Mouse (Mus musculus) liver, embryonic 15.5 days (tissue): ENCODE data around the gene Gm17521. TPM values are rescaled to one million over a fixed set of nuclear protein-coding genes. Genes with fewer than 3 reads are reported as not detected.
"Not testable (repeated sequence)": the region's sequence is repeated elsewhere in the genome, so short reads cannot be mapped to it uniquely, and the experiment has no call there.

Experiments used
- ATAC-seq: fragments of 200-750 bp; cut with Nextera tagmentation; 2 replicates; pipeline ENCODE4 v1.8.0; 2017; ENCODE audit warnings: moderate number of reproducible peaks, mild to moderate bottlenecking, moderate library complexity; ENCODE audit not compliant: insufficient read depth
- H3K27ac ChIP-seq: fragments of 300-500 bp; sonication (generic); replicated peaks from 2 replicates; pipeline ENCODE4 v1.5.1; 2015; ENCODE audit warnings: mild to moderate bottlenecking, inconsistent platforms
- H3K27me3 ChIP-seq: fragments of 300-500 bp; sonication (generic); 2 replicates; pipeline ENCODE4 v1.6.1; 2015; ENCODE audit warnings: mild to moderate bottlenecking, inconsistent platforms
- H3K36me3 ChIP-seq: fragments of 300-500 bp; sonication (generic); replicated peaks from 2 replicates; pipeline ENCODE4 v1.6.1; 2015; ENCODE audit warnings: moderate library complexity, mild to moderate bottlenecking, inconsistent platforms
- H3K4me1 ChIP-seq: fragments of 300-500 bp; sonication (generic); replicated peaks from 2 replicates; pipeline ENCODE4 v1.6.1; 2015; ENCODE audit warnings: inconsistent platforms
- H3K4me2 ChIP-seq: fragments of 300-500 bp; sonication (generic); 2 replicates; pipeline ENCODE4 v1.6.1; 2015; ENCODE audit warnings: moderate library complexity, mild to moderate bottlenecking, inconsistent platforms
- H3K4me3 ChIP-seq: fragments of 300-500 bp; sonication (generic); replicated peaks from 2 replicates; pipeline ENCODE4 v1.5.1; 2015; ENCODE audit warnings: mild to moderate bottlenecking, inconsistent platforms
- H3K9ac ChIP-seq: fragments of 300-500 bp; sonication (generic); 2 replicates; pipeline ENCODE4 v1.6.1; 2015; ENCODE audit warnings: moderate library complexity, mild to moderate bottlenecking, inconsistent platforms
- H3K9me3 ChIP-seq: fragments of 300-500 bp; sonication (generic); replicated peaks from 2 replicates; pipeline ENCODE4 v1.6.1; 2016; ENCODE audit warnings: inconsistent platforms
- WGBS: fragments of 180-500 bp; shearing (Covaris S2); methylation state at CpG from one replicate; pipeline ENCODE4 v1.1.7; 2015; ENCODE audit warnings: mixed read lengths; ENCODE audit not compliant: insufficient replicate concordance; 5-methylcytosine and 5-hydroxymethylcytosine counted together
- polyA plus RNA-seq: library from polyadenylated mRNA; unstranded; fragments of >200 nt; fragmentation: Nextera tagmentation; extraction: Ambion mirVana; gene quantifications from 2 replicates; pipeline ENCODE4 v1.2.1, GENCODE M21; 2015

Gm17521 gene
- polyA plus RNA-seq = not detected in 2 replicates

- ATAC-seq = not testable (repeated sequence)
- 50% methylated on average over 1 of the region's 1 CpGs for WGBS
Observed at GRCm38 (mm10) chrX:123029569-123029968, at the start of gene Gm17521. Gene Gm17521 (minus strand): TSS chrX:123029669.

GRCm38 (mm10) chrX:123043956-123044355, 14.5 kb upstream of the Gm17521 start:
- Histone ChIP-seq H3K4me2 (no peak overlapping the region), H3K27ac (no peak overlapping the region), H3K9me3 (no peaks in the 10 kb centered on the region), H3K36me3 (no peaks in the 10 kb centered on the region), H3K4me3 (no peak overlapping the region), H3K9ac (no peak overlapping the region), H3K4me1 (no peaks in the 10 kb centered on the region), H3K27me3 (no peaks in the 10 kb centered on the region)
- ATAC-seq = no peak

More at GRCm38 (mm10) chrX:123029569-123029968, at the start of gene Gm17521:
- H3K4me2 ChIP-seq, H3K9me3 ChIP-seq, H3K4me1 ChIP-seq, H3K27me3 ChIP-seq, H3K9ac ChIP-seq, H3K36me3 ChIP-seq, H3K4me3 ChIP-seq, H3K27ac ChIP-seq: not testable (repeated sequence)

GRCm38 (mm10) chrX:123043516-123043915, 14.0 kb upstream of the Gm17521 start:
- Histone ChIP-seq H3K27ac (no peak overlapping the region), H3K4me3 (no peak overlapping the region), H3K27me3 (no peaks in the 10 kb centered on the region), H3K4me1 (no peaks in the 10 kb centered on the region), H3K9me3 (no peaks in the 10 kb centered on the region), H3K36me3 (no peaks in the 10 kb centered on the region), H3K9ac (no peak overlapping the region), H3K4me2 (no peak overlapping the region)
- ATAC-seq = no peak
- 56% methylated on average over 4 of the region's 4 CpGs for WGBS

Other genes with a start within 250 kb of the Gm17521 start
- gene Cldn34c1, start 73.8 kb upstream of the Gm17521 start, polyA plus RNA-seq = 3.2 and 3.9 TPM in 2 replicates
- gene Srsx, start 192.8 kb upstream of the Gm17521 start, polyA plus RNA-seq = not detected in 2 replicates
- not detected in 2 replicates for gene Gm17577, start 217.2 kb upstream of the Gm17521 start, polyA plus RNA-seq